Mouse (Mus musculus) forebrain, embryonic 13.5 days (tissue): ENCODE results near the gene Nostrin. TPM values are rescaled to one million over a fixed set of nuclear protein-coding genes. Genes with fewer than 3 reads are reported as not detected.

Experiments
- ATAC-seq: fragments of 200-750 bp; cut with Nextera tagmentation; 2 replicates; pipeline ENCODE4 v1.8.0; 2017
- H3K27ac ChIP-seq: fragments of 300-500 bp; sonication (generic); 2 replicates; pipeline ENCODE4 v1.5.1; 2015; ENCODE audit warnings: inconsistent platforms, mild to moderate bottlenecking, moderate library complexity
- H3K27me3 ChIP-seq: fragments of 300-500 bp; sonication (generic); 2 replicates; pipeline ENCODE4 v1.6.1; 2015; ENCODE audit warnings: mild to moderate bottlenecking, inconsistent platforms
- H3K36me3 ChIP-seq: fragments of 300-500 bp; sonication (generic); 2 replicates; pipeline ENCODE4 v1.6.1; 2015; ENCODE audit warnings: mild to moderate bottlenecking, inconsistent platforms; ENCODE audit not compliant: poor library complexity, severe bottlenecking
- H3K4me1 ChIP-seq: fragments of 300-500 bp; sonication (generic); 2 replicates; pipeline ENCODE4 v1.6.1; 2015; ENCODE audit warnings: inconsistent platforms
- H3K4me2 ChIP-seq: fragments of 300-500 bp; sonication (generic); 2 replicates; pipeline ENCODE4 v1.6.1; 2015; ENCODE audit warnings: inconsistent platforms, mild to moderate bottlenecking, moderate library complexity
- H3K4me3 ChIP-seq: fragments of 300-500 bp; sonication (generic); 2 replicates; pipeline ENCODE4 v1.5.1; 2015; ENCODE audit warnings: mild to moderate bottlenecking, inconsistent platforms
- H3K9ac ChIP-seq: fragments of 300-500 bp; sonication (generic); 2 replicates; pipeline ENCODE4 v1.6.1; 2015; ENCODE audit warnings: mild to moderate bottlenecking, inconsistent platforms
- H3K9me3 ChIP-seq: fragments of 300-500 bp; sonication (generic); replicated peaks from 2 replicates; pipeline ENCODE4 v1.6.1; 2016; ENCODE audit warnings: inconsistent platforms
- WGBS: fragments of 180-500 bp; shearing (Covaris S2); methylation state at CpG from one replicate; pipeline ENCODE4 v1.1.7; 2015; 5-methylcytosine and 5-hydroxymethylcytosine counted together
- polyA plus RNA-seq: library from polyadenylated mRNA; unstranded; fragments of >200 nt; fragmentation: Nextera tagmentation; extraction: Ambion mirVana; gene quantifications from 2 replicates; pipeline ENCODE4 v1.2.1, GENCODE M21; 2015

Gene Nostrin
- polyA plus RNA-seq, 1 experiment from 2014 or later, result 0.53 TPM

DNA sequence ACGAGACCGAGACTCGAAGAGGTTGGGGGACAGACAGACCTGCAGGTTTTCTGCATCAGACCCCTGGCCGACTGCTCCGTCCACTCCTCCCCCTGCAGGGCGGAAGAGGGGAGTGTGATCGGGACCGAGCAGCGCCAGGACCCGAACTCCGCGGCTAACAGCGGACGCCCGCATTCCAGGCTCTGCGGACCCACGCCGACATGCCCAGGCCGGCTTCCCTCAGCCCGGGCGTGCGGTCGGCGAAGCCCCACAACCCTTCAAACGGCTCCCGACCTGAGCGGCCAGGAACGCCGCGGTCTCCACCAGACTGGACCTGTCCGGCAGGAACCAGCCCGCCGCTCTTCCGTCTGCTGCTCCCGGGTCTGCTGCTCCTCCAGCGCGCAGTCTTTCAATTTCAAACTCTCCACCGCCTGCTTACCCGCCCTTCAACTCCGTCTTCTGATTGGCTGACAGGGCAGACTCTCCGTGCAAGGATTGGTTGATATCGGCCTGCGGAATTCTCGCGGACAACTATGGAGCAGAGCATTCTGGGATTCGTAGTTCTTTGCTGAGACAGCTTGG lies 70.3 kb downstream of the Nostrin start, which contains the start of gene Spc25:
Gene Spc25, minus strand, starts transcription at position 404 of the 561 bp plus-strand sequence.
- under 1% methylated on average over 46 of the region's 46 CpGs for WGBS
- H3K36me3 ChIP-seq, result peaks cover 17% of the 10 kb centered on the region
- peak within 1 kb of the TSS; percentile 83 for H3K4me2 ChIP-seq
- peak within 1 kb of the TSS; percentile 86 for H3K4me3 ChIP-seq
- no peaks in the 10 kb centered on the region for H3K27me3 ChIP-seq
- H3K4me1 ChIP-seq, result peaks cover 17% of the 10 kb centered on the region
- peak within 1 kb of the TSS; percentile 66 for H3K27ac ChIP-seq
- ATAC-seq, result peak; percentile 100
- H3K9ac ChIP-seq, result peak within 1 kb of the TSS; percentile 81
- no peaks in the 10 kb centered on the region for H3K9me3 ChIP-seq

DNA sequence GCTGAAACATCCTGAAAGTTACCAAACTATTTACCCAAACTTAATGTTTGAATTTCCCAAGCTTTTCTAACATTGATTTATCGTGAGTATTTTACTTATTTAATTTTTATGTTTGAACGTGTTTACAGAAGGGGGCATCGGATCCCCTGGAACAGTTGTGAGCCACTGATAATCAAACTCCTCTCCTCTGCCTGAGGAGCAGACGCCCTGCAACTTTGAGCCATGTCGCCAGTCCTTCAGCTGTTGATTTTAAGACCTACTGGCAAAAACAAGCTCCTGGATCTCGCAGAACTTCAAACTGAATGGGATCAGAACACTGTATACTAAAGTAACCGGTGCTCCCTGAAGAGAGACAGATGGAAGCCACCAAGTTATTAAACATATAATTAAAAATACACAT lies 70.9 kb downstream of the Nostrin start:
- H3K27ac ChIP-seq, result no peak overlapping the region
- ATAC-seq, result peak; percentile 17; the same call in 1 of the 2 replicates
- H3K9ac ChIP-seq, result no peak overlapping the region
- WGBS, result 30% methylated on average over 7 of the region's 7 CpGs
- no peaks in the 10 kb centered on the region for H3K9me3 ChIP-seq
- no peak overlapping the region for H3K4me3 ChIP-seq
- no peaks in the 10 kb centered on the region for H3K27me3 ChIP-seq
- H3K4me2 ChIP-seq, result no peak overlapping the region
- peaks cover 17% of the 10 kb centered on the region for H3K4me1 ChIP-seq
- peaks cover 10% of the 10 kb centered on the region for H3K36me3 ChIP-seq

DNA sequence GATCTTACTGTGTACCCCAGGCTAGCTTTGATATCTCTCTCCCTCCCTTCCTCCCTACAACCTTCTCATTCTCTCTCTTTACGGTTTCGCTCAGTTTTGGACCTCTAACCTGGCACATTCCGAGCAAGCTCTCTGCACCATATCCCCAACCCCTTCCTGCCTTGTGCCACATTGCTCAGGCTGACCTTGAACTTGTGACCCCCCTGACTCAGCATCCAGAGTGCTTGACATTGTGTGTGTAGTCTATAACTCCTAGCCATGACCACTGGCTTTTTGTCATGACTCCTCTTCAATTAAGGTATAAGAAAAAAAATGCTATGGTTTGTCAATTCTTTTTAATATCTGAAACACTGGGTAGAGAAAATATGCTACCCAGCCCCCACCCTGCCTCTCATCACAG lies 74.1 kb downstream of the Nostrin start:
- no peak overlapping the region for H3K9ac ChIP-seq
- no peaks in the 10 kb centered on the region for H3K9me3 ChIP-seq
- peaks cover 11% of the 10 kb centered on the region for H3K4me1 ChIP-seq
- no peaks in the 10 kb centered on the region for H3K27me3 ChIP-seq
- no peak for ATAC-seq
- 91% methylated on average over 3 of the region's 3 CpGs for WGBS
- H3K27ac ChIP-seq, result no peak overlapping the region
- no peaks in the 10 kb centered on the region for H3K36me3 ChIP-seq
- no peak overlapping the region for H3K4me3 ChIP-seq
- no peak overlapping the region for H3K4me2 ChIP-seq

DNA sequence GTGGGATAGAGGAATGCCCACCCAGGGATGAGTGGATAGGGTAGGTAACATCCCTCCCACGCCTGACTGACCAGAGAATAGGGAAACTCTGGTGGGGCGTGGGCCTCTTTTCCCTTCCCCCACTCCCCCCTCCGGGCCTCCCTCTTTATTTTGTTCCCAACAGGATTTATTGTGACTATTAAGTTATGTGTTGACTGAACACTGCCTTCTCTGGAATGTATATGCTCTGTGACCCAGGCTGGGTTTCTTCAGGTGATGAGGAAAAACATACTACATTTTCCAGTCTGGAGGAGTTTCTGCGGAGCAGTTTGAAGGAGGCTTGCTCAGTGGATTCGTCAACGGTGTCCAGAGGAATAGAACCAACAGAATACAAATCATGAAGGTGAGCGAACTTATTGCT lies 75.2 kb downstream of the Nostrin start, which contains the start of gene G6pc2:
Gene G6pc2, plus strand, starts transcription at position 301 of the 400 bp plus-strand sequence.
- Histone ChIP-seq H3K27ac (no peak within 1 kb of the TSS), H3K27me3 (no peaks in the 10 kb centered on the region), H3K4me2 (no peak within 1 kb of the TSS), H3K36me3 (no peaks in the 10 kb centered on the region), H3K4me1 (0 out of 2 replicates have a peak, but pooled peaks cover 3% of the 10 kb centered on the region), H3K9ac (no peak within 1 kb of the TSS), H3K9me3 (no peaks in the 10 kb centered on the region), H3K4me3 (no peak within 1 kb of the TSS)
- WGBS, result 82% methylated on average over 7 of the region's 7 CpGs
- no peak for ATAC-seq

DNA sequence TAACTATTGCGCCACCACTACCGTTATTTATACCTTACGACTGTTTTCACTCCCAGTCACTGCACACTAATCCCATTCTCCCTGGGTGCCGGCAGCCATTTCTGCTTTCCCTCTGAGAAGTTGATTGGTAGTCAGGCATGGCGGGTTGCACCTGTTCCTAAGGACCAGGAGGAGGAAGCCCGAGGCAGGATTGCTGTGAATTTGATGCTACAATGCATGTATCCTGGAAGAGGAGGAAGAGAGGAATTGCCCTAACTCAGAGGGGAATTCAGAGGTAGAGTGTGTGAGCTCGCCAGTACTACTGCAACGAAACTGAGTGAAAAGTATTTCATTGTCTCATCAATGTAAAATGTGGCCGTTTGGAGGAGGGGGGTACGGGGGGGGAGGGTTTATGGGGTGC lies 77.1 kb downstream of the Nostrin start:
- Histone ChIP-seq H3K36me3 (no peaks in the 10 kb centered on the region), H3K9ac (no peak overlapping the region), H3K4me2 (no peak overlapping the region), H3K27me3 (no peaks in the 10 kb centered on the region), H3K9me3 (no peaks in the 10 kb centered on the region), H3K4me3 (no peak overlapping the region), H3K27ac (no peak overlapping the region), H3K4me1 (0 out of 2 replicates have a peak, but pooled peaks cover 5% of the 10 kb centered on the region)
- WGBS, result 68% methylated on average over 10 of the region's 10 CpGs
- ATAC-seq, result no peak

DNA sequence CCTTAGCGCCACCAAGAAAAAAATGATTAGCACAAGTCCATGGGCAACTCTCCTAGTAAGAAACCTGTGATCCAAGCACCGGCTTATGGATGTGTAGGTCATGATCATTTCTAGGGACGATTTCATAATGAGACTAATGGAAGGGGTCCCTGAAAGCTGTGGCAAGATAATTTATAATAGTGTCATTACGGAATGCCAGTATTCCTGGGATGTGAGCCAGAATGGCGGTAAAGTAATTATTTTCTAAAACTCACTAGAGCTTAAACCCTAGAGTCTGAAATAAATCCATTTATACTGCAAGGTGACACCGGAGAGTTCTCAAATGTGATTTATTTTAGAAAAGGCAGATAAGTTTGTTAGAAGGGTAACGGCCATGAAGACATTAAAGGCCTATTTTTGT lies 79.6 kb downstream of the Nostrin start:
- no peak for ATAC-seq
- 67% methylated on average over 7 of the region's 7 CpGs for WGBS
- Histone ChIP-seq H3K36me3 (no peaks in the 10 kb centered on the region), H3K9ac (no peak overlapping the region), H3K27ac (no peak overlapping the region), H3K4me2 (no peak overlapping the region), H3K9me3 (no peaks in the 10 kb centered on the region), H3K4me3 (no peak overlapping the region), H3K27me3 (no peaks in the 10 kb centered on the region), H3K4me1 (0 out of 2 replicates have a peak, but pooled peaks cover 5% of the 10 kb centered on the region)

DNA sequence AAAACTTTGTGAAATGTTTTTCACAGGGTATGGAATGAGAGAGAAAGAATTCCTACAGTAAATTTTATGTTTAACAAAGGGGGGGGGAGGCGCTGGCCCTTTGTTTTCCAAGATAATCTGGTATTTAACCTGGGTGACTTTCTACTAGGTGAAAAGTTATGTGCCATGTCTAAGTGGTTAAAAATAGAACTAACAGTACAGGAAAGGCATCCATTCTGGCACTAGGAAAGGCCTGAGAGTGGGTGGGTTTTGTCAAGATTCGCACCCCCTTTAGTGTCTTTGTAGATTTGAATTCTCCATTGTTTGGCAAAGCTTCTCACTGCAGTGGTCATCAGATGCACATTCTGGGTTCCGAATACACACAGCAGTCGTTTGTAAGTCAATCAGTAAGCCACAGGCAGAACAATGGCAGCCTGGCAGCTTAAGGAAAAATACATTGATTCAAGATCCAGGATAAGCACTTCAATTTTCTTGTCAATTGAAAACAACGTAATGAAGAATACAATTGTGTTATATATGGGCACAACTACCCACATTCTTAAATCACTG lies 86.3 kb downstream of the Nostrin start:
- no peak for ATAC-seq
- WGBS, result 22% methylated on average over 5 of the region's 5 CpGs
- H3K4me1 ChIP-seq, result no peaks in the 10 kb centered on the region

DNA sequence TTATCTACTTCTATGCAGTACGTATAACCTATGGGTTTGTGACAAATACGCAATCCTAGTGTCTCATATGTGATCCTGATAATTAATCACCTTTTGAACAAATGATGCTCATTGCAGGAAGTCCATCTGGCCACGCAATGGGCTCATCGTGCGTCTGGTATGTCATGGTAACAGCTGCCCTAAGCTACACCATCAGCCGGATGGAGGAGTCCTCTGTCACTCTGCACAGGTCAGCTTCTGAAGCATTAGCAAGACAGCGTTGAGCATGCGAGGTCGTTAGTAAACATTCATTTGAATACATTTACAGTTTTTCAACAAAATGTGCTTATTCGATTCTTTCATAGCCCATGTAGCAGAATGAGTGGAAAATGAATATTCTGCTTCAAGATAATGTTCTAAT lies 87.2 kb downstream of the Nostrin start:
- no peak overlapping the region for H3K4me2 ChIP-seq
- H3K4me1 ChIP-seq, result no peaks in the 10 kb centered on the region
- peaks cover 11% of the 10 kb centered on the region; the same call in 1 of the 2 replicates for H3K27me3 ChIP-seq
- no peaks in the 10 kb centered on the region for H3K36me3 ChIP-seq
- peak; percentile 74; the same call in 1 of the 2 replicates for ATAC-seq
- no peak overlapping the region for H3K4me3 ChIP-seq
- no peaks in the 10 kb centered on the region for H3K9me3 ChIP-seq
- no peak overlapping the region for H3K9ac ChIP-seq
- 56% methylated on average over 10 of the region's 10 CpGs for WGBS
- H3K27ac ChIP-seq, result no peak overlapping the region

More for the DNA sequence above, 86.3 kb downstream of the Nostrin start:
- H3K36me3 ChIP-seq, result no peaks in the 10 kb centered on the region
- no peak overlapping the region for H3K4me2 ChIP-seq
- no peak overlapping the region for H3K4me3 ChIP-seq
- H3K27me3 ChIP-seq, result peaks cover 11% of the 10 kb centered on the region; the same call in 1 of the 2 replicates
- H3K9ac ChIP-seq, result no peak overlapping the region
- no peak overlapping the region for H3K27ac ChIP-seq
- H3K9me3 ChIP-seq, result no peaks in the 10 kb centered on the region

DNA sequence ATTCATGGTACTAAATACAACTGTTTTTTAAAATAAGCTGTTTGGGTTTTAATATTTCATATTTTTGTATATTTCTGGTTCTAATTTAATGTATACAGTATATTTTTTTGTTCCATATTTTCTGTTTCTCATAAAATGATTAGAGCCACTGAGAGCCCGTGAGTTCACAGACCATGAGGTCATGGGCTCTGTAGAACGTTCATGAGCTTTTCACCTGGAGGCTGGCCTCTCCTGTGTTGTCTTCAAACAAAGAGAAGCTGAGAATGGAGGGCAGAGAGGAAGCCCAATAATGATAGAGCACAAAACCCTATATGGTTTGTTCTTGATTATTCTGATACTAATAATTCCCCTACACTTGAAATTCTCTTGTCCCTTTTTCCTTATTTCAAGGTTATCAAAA lies 89.1 kb downstream of the Nostrin start:
- no peaks in the 10 kb centered on the region for H3K36me3 ChIP-seq

DNA sequence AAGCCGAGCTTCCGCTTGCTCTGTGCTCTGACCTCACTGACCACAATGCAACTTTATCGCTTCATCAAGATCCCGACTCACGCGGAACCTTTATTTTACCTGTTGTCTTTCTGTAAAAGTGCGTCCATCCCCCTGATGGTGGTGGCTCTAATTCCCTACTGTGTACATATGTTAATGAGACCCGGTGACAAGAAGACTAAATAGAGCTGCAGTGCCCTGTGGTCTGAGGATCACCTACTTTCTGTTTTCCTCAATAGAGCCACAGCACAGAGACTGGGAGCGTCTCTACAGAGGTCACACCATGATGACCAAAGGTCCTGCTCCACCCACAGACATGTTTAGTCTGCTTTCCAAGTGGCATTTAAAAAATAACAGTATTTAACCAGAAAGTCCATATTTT lies 91.3 kb downstream of the Nostrin start:
- no peaks in the 10 kb centered on the region for H3K9me3 ChIP-seq
- peaks cover 11% of the 10 kb centered on the region; the same call in 1 of the 2 replicates for H3K27me3 ChIP-seq
- H3K4me3 ChIP-seq, result no peak overlapping the region
- H3K4me1 ChIP-seq, result peaks cover 7% of the 10 kb centered on the region; the same call in 1 of the 2 replicates
- no peak overlapping the region for H3K4me2 ChIP-seq
- no peak overlapping the region for H3K27ac ChIP-seq
- 90% methylated on average over 9 of the region's 9 CpGs for WGBS
- H3K36me3 ChIP-seq, result no peaks in the 10 kb centered on the region
- no peak for ATAC-seq
- no peak overlapping the region for H3K9ac ChIP-seq

More for the DNA sequence above, 89.1 kb downstream of the Nostrin start:
- Histone ChIP-seq H3K4me1 (no peaks in the 10 kb centered on the region), H3K27ac (no peak overlapping the region), H3K4me3 (no peak overlapping the region), H3K27me3 (peaks cover 11% of the 10 kb centered on the region; the same call in 1 of the 2 replicates), H3K9ac (no peak overlapping the region), H3K4me2 (no peak overlapping the region), H3K9me3 (no peaks in the 10 kb centered on the region)
- WGBS, result 62% methylated on average over 2 of the region's 2 CpGs
- no peak for ATAC-seq

DNA sequence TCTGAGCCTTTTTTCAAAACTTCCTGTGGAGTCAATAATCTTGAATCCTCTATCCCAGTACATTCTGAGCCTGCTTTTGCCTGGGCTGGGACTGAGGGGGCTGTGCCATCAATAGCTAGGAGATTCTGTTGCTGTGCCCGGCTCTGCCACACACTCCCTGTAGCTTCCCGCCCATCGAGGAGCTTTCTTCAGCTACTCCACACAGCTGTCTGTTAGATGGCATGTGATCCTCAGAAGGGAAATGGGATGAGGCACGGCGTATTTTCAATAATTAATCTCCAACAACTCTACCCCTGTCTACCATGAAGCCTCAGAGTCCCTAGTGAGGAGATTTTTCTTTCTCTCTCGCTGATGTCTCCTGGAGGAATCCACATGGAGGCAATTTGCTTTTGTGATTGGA lies 93.0 kb downstream of the Nostrin start:
- H3K4me2 ChIP-seq, result no peak overlapping the region
- peaks cover 7% of the 10 kb centered on the region; the same call in 1 of the 2 replicates for H3K4me1 ChIP-seq
- H3K27ac ChIP-seq, result no peak overlapping the region
- no peaks in the 10 kb centered on the region for H3K9me3 ChIP-seq
- H3K9ac ChIP-seq, result no peak overlapping the region
- no peaks in the 10 kb centered on the region for H3K36me3 ChIP-seq
- 82% methylated on average over 6 of the region's 6 CpGs for WGBS
- no peak for ATAC-seq
- H3K4me3 ChIP-seq, result no peak overlapping the region
- peaks cover 14% of the 10 kb centered on the region; the same call in 1 of the 2 replicates for H3K27me3 ChIP-seq

DNA sequence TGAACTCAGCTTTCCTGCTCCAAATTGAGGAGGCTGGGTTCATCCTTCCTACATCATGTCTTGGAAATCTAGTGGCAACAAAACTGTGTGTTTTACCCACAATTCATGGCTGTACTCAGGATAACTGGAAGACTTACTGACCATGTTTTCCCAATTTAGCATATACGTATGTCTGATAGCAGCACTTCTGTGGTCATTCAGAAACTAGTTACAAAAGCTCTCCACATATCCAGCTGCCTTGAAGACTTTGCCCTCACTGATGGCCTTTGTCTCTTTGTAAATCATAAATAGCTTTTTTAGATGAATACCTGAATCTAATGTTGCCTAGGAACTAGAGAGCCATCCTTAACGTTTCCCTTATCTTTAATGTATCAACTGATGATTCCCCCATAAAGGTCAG lies 94.5 kb downstream of the Nostrin start:
- no peak for ATAC-seq
- H3K27ac ChIP-seq, result no peak overlapping the region
- no peak overlapping the region for H3K9ac ChIP-seq
- H3K27me3 ChIP-seq, result peaks cover 14% of the 10 kb centered on the region; the same call in 1 of the 2 replicates
- no peak overlapping the region for H3K4me2 ChIP-seq
- peaks cover 7% of the 10 kb centered on the region; the same call in 1 of the 2 replicates for H3K4me1 ChIP-seq
- no peaks in the 10 kb centered on the region for H3K9me3 ChIP-seq
- no peaks in the 10 kb centered on the region for H3K36me3 ChIP-seq
- no peak overlapping the region for H3K4me3 ChIP-seq
- WGBS, result 81% methylated on average over 2 of the region's 2 CpGs
